Mouse (Mus musculus) erythroblast, embryonic 14.5 days (primary cell): ENCODE measurements around the gene Acod1. TPM values are rescaled to one million over a fixed set of nuclear protein-coding genes. Genes with fewer than 3 reads are reported as not detected.

ENCODE experiments used
- H3K27me3 ChIP-seq: 2 replicates; pipeline ENCODE4 v1.6.1; 2012; ENCODE audit warnings: inconsistent platforms; ENCODE audit not compliant: control insufficient read depth
- H3K36me3 ChIP-seq: 2 replicates; pipeline ENCODE4 v1.6.1; 2012; ENCODE audit warnings: mild to moderate bottlenecking, inconsistent platforms; ENCODE audit not compliant: control insufficient read depth
- H3K4me1 ChIP-seq: 2 replicates; pipeline ENCODE4 v1.6.1; 2012; ENCODE audit warnings: inconsistent platforms; ENCODE audit not compliant: control insufficient read depth
- H3K4me3 ChIP-seq: replicated peaks from 2 replicates; pipeline ENCODE3; 2012; ENCODE audit warnings: moderate library complexity, mild to moderate bottlenecking, inconsistent platforms
- H3K9me3 ChIP-seq: 2 replicates; pipeline ENCODE4 v1.6.1; 2012; ENCODE audit warnings: low read length, inconsistent platforms, mixed read lengths; ENCODE audit not compliant: control insufficient read depth
- GATA1 ChIP-seq: IDR thresholded peaks from 2 replicates; pipeline ENCODE4 v1.6.1; 2012; ENCODE audit warnings: low read length, inconsistent platforms, mixed read lengths
- TAL1 ChIP-seq: IDR thresholded peaks from 3 replicates; pipeline ENCODE4 v1.6.1; 2012; ENCODE audit warnings: low read length, inconsistent platforms, mixed read lengths
- polyA plus RNA-seq: library from polyadenylated mRNA; stranded (reverse); fragments of >175 nt; gene quantifications from 2 replicates; pipeline ENCODE4 v1.2.3, GENCODE M21; 2012

The Acod1 gene
- polyA plus RNA-seq, 1 experiment: not detected

DNA sequence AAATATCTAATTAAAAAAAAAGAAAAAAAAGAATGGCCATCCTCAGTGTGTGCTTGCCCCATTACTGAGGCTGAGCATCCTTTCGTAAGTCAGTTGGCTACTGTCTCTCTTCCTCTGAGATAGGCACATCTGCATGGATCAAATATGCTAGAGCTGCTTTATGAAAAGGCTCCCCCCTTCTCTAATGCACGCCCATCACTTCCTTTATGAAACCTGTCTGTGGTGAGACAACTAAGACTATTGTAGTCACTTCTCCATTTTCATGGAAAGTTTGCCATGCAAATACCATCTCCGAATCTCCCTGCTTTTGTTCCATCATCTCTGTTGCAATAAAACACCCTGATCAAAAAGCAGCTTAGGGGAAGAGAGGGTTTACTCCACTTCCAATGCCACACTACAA is 9.8 kb upstream of the Acod1 start:
- H3K9me3 ChIP-seq: no peaks in the 10 kb centered on the region
- H3K27me3 ChIP-seq: no peaks in the 10 kb centered on the region
- H3K36me3 ChIP-seq: no peaks in the 10 kb centered on the region
- TF ChIP-seq GATA1 (no peak), TAL1 (no peak)
- H3K4me3 ChIP-seq: no peak overlapping the region
- H3K4me1 ChIP-seq: no peaks in the 10 kb centered on the region

DNA sequence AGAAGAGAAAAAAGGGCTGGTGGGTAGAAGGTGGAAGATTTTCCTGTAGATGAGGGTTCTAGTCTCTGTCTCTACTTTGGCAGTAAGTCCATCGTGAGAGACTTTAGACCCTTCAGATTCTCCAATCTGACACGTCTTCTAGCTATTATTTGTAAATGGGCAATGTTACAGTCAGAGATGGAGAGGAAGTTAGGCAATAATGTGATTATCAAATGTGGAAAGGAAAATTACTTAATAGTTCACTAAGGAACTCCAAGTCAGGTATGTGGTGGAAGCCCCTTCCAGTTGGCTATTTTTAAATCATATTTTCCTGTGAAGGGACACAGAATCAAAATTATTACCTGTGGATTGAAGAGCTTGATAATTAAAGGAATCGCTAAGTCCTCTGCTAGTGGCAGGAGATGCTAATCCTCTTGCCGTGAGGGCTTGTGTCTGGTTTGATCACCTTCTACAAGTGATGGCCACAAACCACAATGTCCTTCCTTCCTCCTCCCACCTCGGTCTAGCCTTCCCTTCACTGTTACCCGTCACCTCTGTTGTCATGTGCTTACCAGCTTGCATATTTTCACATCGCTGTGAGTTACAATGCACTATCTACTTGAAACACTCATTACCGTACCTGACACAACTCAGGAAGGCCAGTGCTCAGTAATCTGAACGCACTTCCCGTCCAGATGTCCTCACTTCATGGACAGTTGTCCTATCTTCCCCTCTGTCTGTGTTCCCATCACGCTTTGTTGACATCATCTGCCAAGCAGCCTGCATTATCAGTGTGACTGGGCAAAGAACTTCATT is 1.7 kb downstream of the Acod1 start:
- no peak for TF ChIP-seq GATA1
- TF ChIP-seq TAL1: no peak
- H3K36me3 ChIP-seq: no peaks in the 10 kb centered on the region
- H3K27me3 ChIP-seq: no peaks in the 10 kb centered on the region
- H3K4me3 ChIP-seq: no peak overlapping the region
- H3K4me1 ChIP-seq: peaks cover 6% of the 10 kb centered on the region
- H3K9me3 ChIP-seq: no peaks in the 10 kb centered on the region

DNA sequence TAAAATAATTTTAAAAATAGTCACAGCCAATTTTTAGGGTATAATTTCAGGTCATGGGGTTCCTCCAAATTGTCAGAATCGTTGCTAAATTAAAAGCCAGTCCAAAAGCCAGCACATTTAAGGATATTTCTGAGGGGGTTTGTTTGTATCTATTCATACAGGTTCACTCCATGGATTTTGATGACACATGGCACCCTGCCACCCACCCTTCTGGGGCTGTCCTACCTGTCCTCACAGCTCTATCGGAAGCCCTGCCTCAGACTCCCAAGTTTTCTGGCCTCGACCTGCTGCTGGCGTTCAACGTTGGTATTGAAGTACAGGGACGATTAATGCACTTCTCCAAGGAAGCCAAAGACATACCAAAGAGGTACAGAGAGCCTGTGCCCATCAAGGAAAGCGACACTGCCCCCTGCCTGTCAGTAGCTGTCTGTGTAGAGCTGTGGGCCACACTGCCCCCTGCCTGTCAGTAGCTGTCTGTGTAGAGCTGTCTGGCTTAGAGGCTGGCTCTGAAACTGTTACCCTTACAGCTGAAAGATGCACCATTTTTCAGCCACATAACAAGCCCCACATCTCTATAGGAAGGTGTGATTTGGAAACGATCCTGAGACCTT is 4.5 kb downstream of the Acod1 start:
- no peaks in the 10 kb centered on the region for H3K27me3 ChIP-seq
- H3K4me1 ChIP-seq: peaks cover 6% of the 10 kb centered on the region
- H3K36me3 ChIP-seq: no peaks in the 10 kb centered on the region
- TF ChIP-seq TAL1: no peak
- TF ChIP-seq GATA1: no peak
- no peak overlapping the region for H3K4me3 ChIP-seq
- H3K9me3 ChIP-seq: no peaks in the 10 kb centered on the region

DNA sequence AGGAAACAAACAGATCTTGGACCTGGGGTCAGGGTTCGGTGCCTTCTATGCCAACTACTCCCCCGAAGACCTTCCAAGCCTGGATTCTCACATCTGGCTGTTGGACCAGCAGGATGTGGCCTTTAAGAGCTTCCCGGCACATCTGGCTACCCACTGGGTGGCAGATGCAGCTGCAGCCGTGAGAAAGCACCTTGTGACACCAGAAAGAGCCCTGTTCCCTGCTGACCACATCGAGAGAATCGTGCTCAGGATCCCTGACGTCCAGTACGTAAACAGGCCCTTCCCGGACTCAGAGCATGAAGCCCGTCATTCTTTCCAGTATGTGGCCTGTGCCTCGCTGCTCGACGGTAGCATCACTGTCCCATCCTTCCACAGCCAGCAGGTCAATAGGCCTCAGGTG is 8.0 kb downstream of the Acod1 start:
- Histone ChIP-seq H3K9me3 (no peaks in the 10 kb centered on the region), H3K4me3 (no peak overlapping the region), H3K4me1 (0 out of 2 replicates have a peak, but pooled peaks cover 2% of the 10 kb centered on the region), H3K27me3 (no peaks in the 10 kb centered on the region), H3K36me3 (no peaks in the 10 kb centered on the region)
- TF ChIP-seq TAL1: no peak
- no peak for TF ChIP-seq GATA1

- Histone ChIP-seq H3K4me3 (no peak overlapping the region), H3K9me3 (no peaks in the 10 kb centered on the region), H3K4me1 (no peaks in the 10 kb centered on the region), H3K27me3 (no peaks in the 10 kb centered on the region), H3K36me3 (no peaks in the 10 kb centered on the region)
- TF ChIP-seq TAL1: no peak
- TF ChIP-seq GATA1: no peak
Observed at GRCm38 (mm10) chr14:103056601-103057000, 9.8 kb downstream of the Acod1 start.

- Histone ChIP-seq H3K27me3 (no peaks in the 10 kb centered on the region), H3K36me3 (no peaks in the 10 kb centered on the region), H3K9me3 (no peaks in the 10 kb centered on the region), H3K4me3 (no peak overlapping the region), H3K4me1 (no peaks in the 10 kb centered on the region)
- TF ChIP-seq GATA1: no peak
- no peak for TF ChIP-seq TAL1
Observed at GRCm38 (mm10) chr14:103058998-103059397, 12.2 kb downstream of the Acod1 start.

DNA sequence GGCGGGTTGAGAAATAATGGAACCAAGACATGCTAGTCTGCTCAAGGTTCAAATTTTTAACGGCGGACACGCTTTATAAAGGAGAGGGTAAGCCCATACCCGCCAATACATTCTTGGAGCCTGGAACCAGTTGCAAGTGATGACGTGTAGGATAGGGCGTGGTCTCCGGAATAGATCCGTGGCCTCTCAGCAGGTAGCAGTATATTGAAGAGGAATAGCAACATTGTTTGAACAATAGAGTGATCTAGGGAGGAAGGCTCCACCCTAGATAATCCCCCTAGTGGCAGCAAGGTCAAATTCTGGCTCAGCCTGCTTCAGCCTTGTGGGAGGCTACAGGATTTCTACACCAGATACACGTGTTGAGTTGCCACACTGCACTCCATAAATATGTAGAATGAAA is 12.7 kb downstream of the Acod1 start:
- H3K4me1 ChIP-seq: no peaks in the 10 kb centered on the region
- no peaks in the 10 kb centered on the region for H3K27me3 ChIP-seq
- no peaks in the 10 kb centered on the region for H3K36me3 ChIP-seq
- H3K4me3 ChIP-seq: no peak overlapping the region
- TF ChIP-seq TAL1 (no peak), GATA1 (no peak)
- no peaks in the 10 kb centered on the region for H3K9me3 ChIP-seq

DNA sequence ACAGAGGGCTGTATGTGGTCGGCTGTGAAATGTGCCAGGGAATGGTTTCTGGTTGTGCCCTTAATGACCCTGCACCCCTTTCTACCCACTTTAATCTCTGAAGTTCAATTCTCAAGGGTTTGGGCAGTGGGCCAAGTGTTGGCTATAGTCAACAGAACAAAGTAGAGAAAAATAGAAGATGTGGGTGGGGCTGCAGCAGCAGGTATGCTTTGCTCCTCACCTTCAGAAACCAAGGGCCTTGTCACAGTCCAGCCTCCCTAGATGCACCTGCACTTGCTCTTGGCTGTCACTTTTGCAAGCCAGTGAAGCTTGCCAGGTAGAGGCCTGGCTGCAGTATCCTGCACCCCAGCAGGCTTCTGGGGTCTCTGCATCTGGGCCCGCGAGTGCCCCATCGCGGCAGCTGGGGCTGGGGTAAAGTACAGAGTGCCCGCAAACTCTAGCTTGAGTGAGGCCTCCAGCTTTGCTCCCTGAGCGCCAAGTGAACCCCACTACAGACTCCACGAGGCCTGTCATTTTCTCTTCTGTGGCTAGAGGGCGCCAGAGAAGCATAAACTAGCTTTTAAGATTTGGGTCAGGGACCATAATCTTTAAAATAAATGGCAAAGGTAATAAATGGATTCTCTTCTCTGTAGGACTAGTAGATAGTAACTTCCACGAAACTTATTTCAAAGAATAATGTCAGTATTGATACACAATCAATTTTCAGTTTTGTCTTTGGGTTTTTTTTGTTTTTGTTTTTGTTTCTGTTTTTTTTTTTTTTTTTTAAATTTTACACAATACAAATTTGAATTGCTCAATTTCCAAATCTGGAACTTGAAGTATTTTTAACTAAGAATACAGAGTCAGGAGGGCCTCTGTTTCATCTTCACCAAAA is 18.8 kb downstream of the Acod1 start:
- Histone ChIP-seq H3K36me3 (no peaks in the 10 kb centered on the region), H3K4me3 (no peak overlapping the region), H3K4me1 (peaks cover 23% of the 10 kb centered on the region), H3K27me3 (no peaks in the 10 kb centered on the region), H3K9me3 (no peaks in the 10 kb centered on the region)
- TF ChIP-seq GATA1 (no peak), TAL1 (no peak)

DNA sequence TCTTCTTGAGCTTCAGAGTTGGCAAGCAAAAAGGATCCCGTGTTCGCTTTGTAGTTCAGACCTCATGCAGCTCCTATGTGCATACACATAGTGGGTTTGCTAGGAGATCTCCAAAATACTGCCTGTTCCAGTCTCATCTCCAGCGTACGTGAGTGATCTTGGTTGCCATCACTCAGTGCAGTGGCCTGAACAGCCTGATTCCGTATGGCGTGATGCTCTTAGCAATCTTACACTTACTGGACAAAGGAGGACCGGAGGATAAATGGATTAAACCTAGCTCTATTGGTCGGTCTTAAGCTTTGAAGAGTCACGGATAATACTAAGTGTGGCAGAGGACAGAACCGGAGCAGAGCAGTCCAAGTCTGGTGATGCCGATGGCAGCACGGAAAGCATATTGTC is 22.7 kb downstream of the Acod1 start:
- Histone ChIP-seq H3K9me3 (no peaks in the 10 kb centered on the region), H3K4me3 (peak overlapping the region; percentile 68), H3K36me3 (peaks cover 29% of the 10 kb centered on the region), H3K4me1 (peaks cover 50% of the 10 kb centered on the region), H3K27me3 (no peaks in the 10 kb centered on the region)
- TF ChIP-seq GATA1 (no peak), TAL1 (no peak)
